Mouse (Mus musculus) kidney, adult 2 months (tissue): ENCODE data around the gene Syne2.

Source experiments
- CTCF ChIP-seq: fragments of 200-500 bp; conservative IDR thresholded peaks from 2 replicates; pipeline ENCODE4 v1.5.1; 2011; ENCODE audit warnings: low read depth, mild to moderate bottlenecking, control low read depth, low read length, moderate library complexity, mixed read lengths; ENCODE audit not compliant: insufficient read depth, insufficient read length
- POLR2A ChIP-seq: fragments of 200-500 bp; IDR thresholded peaks from one replicate; pipeline ENCODE4 v1.6.1; 2011; ENCODE audit warnings: low read depth, low read length, control low read depth

GRCm38 (mm10) chr12:75915694-75916093 is 97.8 kb downstream of the Syne2 start:
- TF ChIP-seq CTCF (no peak), POLR2A (no peak)
